Mouse (Mus musculus): ENCODE data around the gene Platr17. TPM values are rescaled to one million over a fixed set of nuclear protein-coding genes. Genes with fewer than 3 reads are reported as not detected.
"Not testable (repeated sequence)": the region's sequence is repeated elsewhere in the genome, so short reads cannot be mapped to it uniquely, and the experiment has no call there.

Gene Platr17
- polyA plus RNA-seq, 1 experiment, result 1.7 TPM

DNA sequence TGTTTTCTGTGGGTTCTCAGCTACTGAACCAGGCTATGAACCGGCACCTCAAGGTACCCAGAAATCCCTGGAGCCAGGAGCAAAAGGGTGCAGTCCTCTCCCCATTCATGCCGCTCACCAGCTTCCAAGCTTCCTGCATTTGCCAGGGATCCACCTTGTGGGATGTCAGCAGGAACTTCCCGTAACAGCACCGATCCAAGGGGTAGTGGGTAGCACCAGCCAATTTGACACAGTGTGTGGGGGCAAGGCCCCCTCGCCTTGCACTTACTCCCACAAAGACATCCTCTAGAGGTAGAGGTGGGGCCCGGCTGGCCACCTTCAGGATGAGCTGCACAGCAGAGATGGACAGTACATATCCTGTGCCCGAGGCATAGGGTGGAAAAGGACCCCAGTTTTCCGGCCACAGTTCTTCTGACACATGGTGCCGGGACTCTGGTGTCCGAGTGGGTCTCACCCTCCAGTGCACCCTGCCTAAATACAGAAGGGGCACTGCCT is 45.2 kb downstream of the Platr17 start:
- Histone ChIP-seq H3K27ac (ENCODE audit: insufficient read depth, low read length) (no peak overlapping the region), H3K4me1 (ENCODE audit: control insufficient read depth, insufficient read depth, low read length) (no peaks in the 10 kb centered on the region; the same call in 1 of the 2 replicates), H3K4me3 (ENCODE audit: insufficient read depth, low read length) (peak overlapping the region; percentile 49)
- no peak for TF ChIP-seq POLR2A (IDR thresholded peaks at IDR 0.05; ENCODE audit: extremely low read depth, insufficient read depth, low read length)

DNA sequence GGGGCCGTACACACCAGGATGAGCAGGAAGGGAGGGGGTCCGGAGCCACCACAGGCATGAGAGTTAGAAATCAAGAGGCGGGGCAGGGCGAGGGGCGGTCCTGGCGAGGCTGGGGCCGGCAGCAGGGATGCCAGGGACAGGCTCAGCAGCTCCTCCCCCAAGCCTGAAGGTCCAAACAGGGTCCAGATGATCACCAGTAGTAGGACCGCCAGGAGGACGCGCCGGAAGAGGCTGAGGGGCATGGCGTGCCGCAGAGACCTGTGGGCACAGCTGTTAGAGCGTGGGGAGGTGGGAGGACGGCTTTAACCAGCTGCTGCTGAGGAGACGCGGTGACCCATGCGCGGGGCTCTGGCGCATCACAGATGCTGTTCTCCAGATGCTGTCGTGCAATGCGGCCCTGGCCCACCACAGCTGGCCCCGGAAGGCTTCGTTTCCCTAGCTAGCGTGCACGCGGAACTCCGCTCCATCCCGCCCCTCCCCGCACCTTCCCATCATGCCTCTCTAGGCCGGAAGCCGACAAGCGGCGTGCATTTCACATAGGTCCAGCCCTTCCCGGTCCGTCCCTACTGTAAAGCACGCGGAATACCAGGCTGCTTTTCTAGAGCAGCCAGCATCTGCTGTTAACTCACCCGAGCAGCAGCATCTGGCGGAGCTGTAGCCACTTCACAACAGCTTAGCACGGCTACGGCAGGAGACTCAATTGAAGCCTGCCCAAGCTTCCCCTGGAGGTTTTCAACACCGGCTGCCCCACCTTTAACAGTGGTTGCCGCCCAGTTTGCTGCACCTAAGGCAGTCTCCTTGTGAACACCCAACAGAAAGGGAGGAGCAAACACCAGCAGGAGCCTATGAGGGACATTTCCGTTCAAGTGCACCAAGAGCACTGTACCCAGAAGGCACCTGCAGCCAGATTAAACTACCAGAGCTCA is 46.3 kb downstream of the Platr17 start, which contains the start of gene B3galt4:
Gene B3galt4 (minus strand): TSS at position 468 of the 926 bp plus-strand sequence.
- Histone ChIP-seq H3K27ac (ENCODE audit: insufficient read depth, low read length) (peak within 1 kb of the TSS; percentile 79), H3K4me3 (ENCODE audit: insufficient read depth, low read length) (peak within 1 kb of the TSS; percentile 49), H3K4me1 (ENCODE audit: control insufficient read depth, insufficient read depth, low read length) (no peaks in the 10 kb centered on the region; the same call in 1 of the 2 replicates)
- TF ChIP-seq POLR2A (IDR thresholded peaks at IDR 0.05; ENCODE audit: extremely low read depth, insufficient read depth, low read length) (peak; percentile 56; the same call in 1 of the 2 replicates), CTCF (IDR thresholded peaks at IDR 0.05; ENCODE audit: extremely low read depth, insufficient read depth, low read length) (no peak)

DNA sequence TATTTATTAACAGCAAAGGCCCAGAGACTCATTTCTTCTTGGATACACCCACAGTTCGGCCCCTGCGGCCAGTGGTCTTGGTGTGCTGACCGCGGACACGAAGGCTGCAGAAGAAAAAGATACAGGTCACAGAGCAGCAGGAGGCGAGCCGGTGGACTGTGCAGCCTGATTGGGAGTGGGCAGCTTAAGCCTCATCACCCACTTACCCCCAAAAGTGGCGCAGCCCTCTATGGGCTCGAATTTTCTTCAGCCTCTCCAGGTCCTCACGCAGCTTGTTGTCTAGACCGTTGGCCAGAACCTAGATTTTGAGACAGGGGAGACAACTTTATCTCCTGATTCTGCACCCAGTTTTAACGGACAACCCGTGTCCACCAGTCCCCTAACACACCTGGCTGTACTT is 47.1 kb downstream of the Platr17 start:
- H3K27ac ChIP-seq (ENCODE audit: insufficient read depth, low read length); H3K4me1 ChIP-seq (ENCODE audit: control insufficient read depth, insufficient read depth, low read length); H3K4me3 ChIP-seq (ENCODE audit: insufficient read depth, low read length): not testable (repeated sequence)

DNA sequence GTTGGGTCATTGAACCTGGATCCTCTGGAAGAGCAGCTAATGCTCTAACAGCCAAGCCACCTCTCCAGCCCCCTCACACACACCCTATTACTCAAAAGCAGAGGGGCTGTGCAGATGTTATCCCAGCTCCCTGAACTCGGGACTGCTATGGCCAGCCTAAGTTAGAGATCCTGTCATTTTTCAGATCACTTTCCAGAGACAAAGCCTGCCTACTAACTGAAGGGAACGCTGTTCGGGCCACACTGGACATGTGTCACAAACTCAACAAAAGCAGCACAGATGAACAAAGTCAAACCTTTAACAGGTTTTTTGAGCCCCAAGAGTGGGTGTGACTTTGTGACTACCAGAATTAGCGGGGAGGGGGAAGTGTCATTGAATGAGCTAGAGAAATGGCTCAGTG is 47.9 kb downstream of the Platr17 start:
- Histone ChIP-seq H3K4me3 (ENCODE audit: insufficient read depth, low read length) (no peak overlapping the region), H3K27ac (ENCODE audit: insufficient read depth, low read length) (no peak overlapping the region), H3K4me1 (ENCODE audit: control insufficient read depth, insufficient read depth, low read length) (no peaks in the 10 kb centered on the region; the same call in none of the 2 replicates)
- TF ChIP-seq CTCF (IDR thresholded peaks at IDR 0.05; ENCODE audit: extremely low read depth, insufficient read depth, low read length), result no peak
- TF ChIP-seq POLR2A (IDR thresholded peaks at IDR 0.05; ENCODE audit: extremely low read depth, insufficient read depth, low read length), result no peak

DNA sequence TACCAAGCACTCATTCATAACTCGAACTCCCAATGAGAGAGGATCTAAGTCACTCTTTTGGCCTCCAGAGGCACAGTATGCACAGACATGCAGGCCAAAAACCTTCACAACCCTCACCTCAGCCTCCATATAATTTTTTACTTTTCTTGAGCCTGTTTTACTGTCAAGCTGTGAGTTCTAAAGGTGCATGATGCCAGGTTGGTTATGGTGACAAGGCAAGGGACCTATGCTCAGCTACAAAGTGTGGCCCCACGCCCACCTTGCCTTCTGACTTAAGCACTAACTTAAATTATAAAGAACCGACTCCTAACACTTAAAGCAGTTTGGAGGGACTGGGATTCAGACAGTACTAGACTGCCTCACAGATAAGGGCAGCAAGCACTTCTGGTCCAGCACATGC is 48.4 kb downstream of the Platr17 start:
- Histone ChIP-seq H3K27ac (ENCODE audit: insufficient read depth, low read length) (no peak overlapping the region), H3K4me1 (ENCODE audit: control insufficient read depth, insufficient read depth, low read length) (no peaks in the 10 kb centered on the region; the same call in none of the 2 replicates), H3K4me3 (ENCODE audit: insufficient read depth, low read length) (no peak overlapping the region)
- TF ChIP-seq POLR2A (IDR thresholded peaks at IDR 0.05; ENCODE audit: extremely low read depth, insufficient read depth, low read length) (no peak), CTCF (IDR thresholded peaks at IDR 0.05; ENCODE audit: extremely low read depth, insufficient read depth, low read length) (no peak)

DNA sequence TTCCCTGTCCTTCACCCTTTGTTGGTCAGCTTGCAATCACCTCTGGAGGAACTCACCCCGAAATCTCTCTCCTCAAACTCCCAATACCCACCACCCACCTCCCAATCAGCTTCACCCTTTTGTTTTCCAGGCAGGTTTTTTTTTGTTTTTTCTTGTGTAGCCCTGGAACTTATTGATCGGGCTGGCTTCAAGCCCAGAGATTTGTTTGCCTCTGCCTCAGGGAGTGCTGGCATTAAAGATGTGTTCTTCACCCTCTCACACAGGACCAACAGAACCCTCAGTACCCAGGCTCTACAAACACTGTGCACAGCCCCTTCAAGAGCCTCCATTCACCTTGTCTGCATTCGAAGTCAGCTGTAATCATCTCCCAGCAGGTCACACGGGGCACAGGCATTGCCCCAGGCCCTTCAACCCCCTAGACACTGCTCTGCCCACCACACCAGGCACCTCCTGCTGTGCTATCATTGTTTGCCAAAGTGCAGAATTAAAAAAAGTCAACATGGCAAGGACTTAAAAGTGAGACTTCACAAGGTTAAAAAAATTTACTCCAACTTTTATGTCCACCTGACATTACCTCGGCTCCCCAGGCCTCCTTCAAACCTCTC is 49.1 kb downstream of the Platr17 start:
- Histone ChIP-seq H3K4me3 (ENCODE audit: insufficient read depth, low read length) (peak overlapping the region; percentile 80; the same call in 1 of the 2 replicates), H3K4me1 (ENCODE audit: control insufficient read depth, insufficient read depth, low read length) (no peaks in the 10 kb centered on the region; the same call in 1 of the 2 replicates), H3K27ac (ENCODE audit: insufficient read depth, low read length) (no peak overlapping the region)
- TF ChIP-seq CTCF (IDR thresholded peaks at IDR 0.05; ENCODE audit: extremely low read depth, insufficient read depth, low read length), result no peak
- TF ChIP-seq POLR2A (IDR thresholded peaks at IDR 0.05; ENCODE audit: extremely low read depth, insufficient read depth, low read length), result no peak

DNA sequence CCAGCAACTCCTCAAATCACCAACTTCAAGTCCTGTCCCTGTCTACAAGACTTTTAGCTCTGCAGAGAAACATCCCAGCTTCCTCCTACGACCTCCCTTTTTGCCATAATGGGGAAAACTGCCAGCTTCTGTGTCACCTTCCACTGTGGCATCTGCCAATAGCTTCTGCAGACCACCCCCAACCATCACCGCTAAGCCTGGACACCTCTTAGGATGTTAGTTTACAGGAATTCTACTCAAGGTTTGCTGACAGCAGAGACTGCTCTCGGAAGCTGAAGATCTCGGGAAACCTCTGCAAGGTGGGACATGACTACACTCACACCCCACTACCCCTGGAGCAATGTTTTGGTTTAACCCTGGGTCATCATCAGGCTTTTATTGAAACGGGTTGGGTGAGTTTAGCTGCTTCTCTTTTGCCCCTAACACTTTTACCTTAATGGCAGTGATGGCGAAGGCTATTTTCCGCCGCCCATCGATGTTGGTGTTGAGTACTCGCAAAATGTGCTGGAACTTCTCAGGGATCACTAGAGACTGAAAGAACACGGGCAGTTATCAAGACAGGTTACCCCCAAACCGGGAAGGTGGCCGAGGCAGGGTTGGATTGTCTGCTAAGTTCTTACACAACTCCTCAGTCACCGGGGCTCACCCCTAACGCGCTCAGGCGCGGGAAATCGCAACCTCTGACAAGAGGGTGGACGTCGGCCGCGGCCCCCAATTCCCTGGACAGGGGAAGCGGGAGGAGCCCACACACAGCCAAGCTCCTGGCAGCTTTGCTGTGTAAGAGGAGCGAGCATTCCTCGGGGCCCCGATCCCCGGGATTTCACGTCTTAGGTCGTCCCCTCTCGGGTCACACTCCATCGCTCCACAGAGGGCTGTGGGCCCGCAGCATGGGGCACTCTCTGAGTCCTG is 50.0 kb downstream of the Platr17 start:
- peak overlapping the region; percentile 80 for H3K4me3 ChIP-seq (ENCODE audit: insufficient read depth, low read length)
- H3K4me1 ChIP-seq (ENCODE audit: control insufficient read depth, insufficient read depth, low read length), result no peaks in the 10 kb centered on the region; the same call in 1 of the 2 replicates
- TF ChIP-seq CTCF (IDR thresholded peaks at IDR 0.05; ENCODE audit: extremely low read depth, insufficient read depth, low read length) (no peak), POLR2A (IDR thresholded peaks at IDR 0.05; ENCODE audit: extremely low read depth, insufficient read depth, low read length) (0 out of 2 replicates have a peak, but pooled peaks have one; percentile 24)
- peak overlapping the region; percentile 17; the same call in 1 of the 2 replicates for H3K27ac ChIP-seq (ENCODE audit: insufficient read depth, low read length)

DNA sequence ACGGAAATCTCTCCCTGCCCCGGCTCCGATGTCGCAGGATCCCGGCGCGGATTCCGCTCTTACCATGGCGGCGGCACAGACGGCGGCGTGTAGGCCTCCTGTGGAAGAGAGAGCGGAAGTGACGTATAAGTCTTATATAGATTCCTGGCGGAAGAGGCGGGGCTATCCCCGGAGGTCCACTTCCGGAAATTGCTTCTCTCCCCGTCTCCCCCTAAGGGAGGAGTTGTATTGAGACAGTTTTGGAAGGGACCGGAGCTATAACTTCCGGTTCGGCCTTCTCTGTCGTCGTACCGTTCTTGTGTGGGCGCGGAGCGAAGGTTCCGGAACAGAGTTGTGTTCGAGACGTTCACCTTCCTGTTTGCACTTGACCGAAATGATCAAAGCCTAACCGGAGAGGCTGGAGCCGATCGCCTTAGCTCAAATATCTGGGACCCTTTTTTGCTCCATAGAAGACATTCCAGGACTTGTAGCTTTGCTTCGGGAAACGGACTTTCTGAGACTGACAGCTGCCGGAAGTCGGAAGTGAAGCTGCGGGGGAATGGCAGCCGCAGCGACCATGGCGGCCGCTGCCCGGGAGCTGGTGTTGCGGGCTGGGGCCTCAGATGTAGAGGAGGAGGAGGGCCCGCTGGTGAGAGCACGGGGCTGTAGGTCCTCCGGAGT is 50.8 kb downstream of the Platr17 start, which contains the start of the genes Vps52 and Rps18:
Gene Vps52 (plus strand): TSS at position 258 of the 660 bp plus-strand sequence.
Gene Rps18 (minus strand): TSS at position 447 of the 660 bp plus-strand sequence.
- Histone ChIP-seq H3K4me3 (ENCODE audit: insufficient read depth, low read length) (peak within 1 kb of the TSS; percentile 80), H3K27ac (ENCODE audit: insufficient read depth, low read length) (peak within 1 kb of the TSS; percentile 68), H3K4me1 (ENCODE audit: control insufficient read depth, insufficient read depth, low read length) (no peaks in the 10 kb centered on the region; the same call in 1 of the 2 replicates)
- no peak for TF ChIP-seq CTCF (IDR thresholded peaks at IDR 0.05; ENCODE audit: extremely low read depth, insufficient read depth, low read length)
- TF ChIP-seq POLR2A (IDR thresholded peaks at IDR 0.05; ENCODE audit: extremely low read depth, insufficient read depth, low read length), result peak; percentile 89

Other genes with a start within 250 kb of the Platr17 start
- 146 and 158 TPM in 2 replicates for gene Hnrnpm, start 218.3 kb upstream of the Platr17 start, polyA plus RNA-seq (2012; rRNA removed)
- 127 and 137 TPM in 2 replicates for gene March2, start 186.5 kb upstream of the Platr17 start, polyA plus RNA-seq (2012; rRNA removed)
- 470 and 487 TPM in 2 replicates for gene Rab11b, start 144.6 kb upstream of the Platr17 start, polyA plus RNA-seq (2012; rRNA removed)
- 2.4 and 2.9 TPM in 2 replicates for gene Angptl4, start 123.3 kb upstream of the Platr17 start, polyA plus RNA-seq (2012; rRNA removed)
- gene Kank3, start 94.6 kb upstream of the Platr17 start, polyA plus RNA-seq (2012; rRNA removed), result 59.0 and 69.7 TPM in 2 replicates
- gene Rps28, start 80.6 kb upstream of the Platr17 start, polyA plus RNA-seq (2012; rRNA removed), result 587 and 641 TPM in 2 replicates
- 304 and 328 TPM in 2 replicates for gene Ndufa7, start 80.6 kb upstream of the Platr17 start, polyA plus RNA-seq (2012; rRNA removed)
- 30.0 and 33.0 TPM in 2 replicates for gene Cd320, start 62.0 kb upstream of the Platr17 start, polyA plus RNA-seq (2012; rRNA removed)
- not detected in 2 replicates for gene Gm7029, start 31.3 kb upstream of the Platr17 start, polyA plus RNA-seq (2012; rRNA removed)
- gene Kifc1, start 14.5 kb upstream of the Platr17 start, polyA plus RNA-seq (2012; rRNA removed), result 2.0 and 2.3 TPM in 2 replicates
- gene Daxx, start 4.3 kb downstream of the Platr17 start, polyA plus RNA-seq (2012; rRNA removed), result 27.2 and 27.4 TPM in 2 replicates
- 22.1 and 22.3 TPM in 2 replicates for gene Tapbp, start 10.8 kb downstream of the Platr17 start, polyA plus RNA-seq (2012; rRNA removed)
- gene Zbtb22, start 10.8 kb downstream of the Platr17 start, polyA plus RNA-seq (2012; rRNA removed), result 31.9 and 33.5 TPM in 2 replicates
- 164 and 177 TPM in 2 replicates for gene Rgl2, start 24.4 kb downstream of the Platr17 start, polyA plus RNA-seq (2012; rRNA removed)
- 113 and 116 TPM in 2 replicates for gene Pfdn6, start 35.2 kb downstream of the Platr17 start, polyA plus RNA-seq (2012; rRNA removed)
- 13.5 TPM in 2 replicates for gene Wdr46, start 35.5 kb downstream of the Platr17 start, polyA plus RNA-seq (2012; rRNA removed)
- 7.0 and 7.8 TPM in 2 replicates for gene B3galt4, start 46.4 kb downstream of the Platr17 start, polyA plus RNA-seq (2012; rRNA removed)
- gene Vps52, start 50.7 kb downstream of the Platr17 start, polyA plus RNA-seq (2012; rRNA removed), result 79.3 and 82.2 TPM in 2 replicates
- 410 and 435 TPM in 2 replicates for gene Rps18, start 50.9 kb downstream of the Platr17 start, polyA plus RNA-seq (2012; rRNA removed)
- gene H2-K1, start 95.2 kb downstream of the Platr17 start, polyA plus RNA-seq (2012; rRNA removed), result 72.2 and 79.0 TPM in 2 replicates
- 73.1 and 73.2 TPM in 2 replicates for gene Ring1, start 119.5 kb downstream of the Platr17 start, polyA plus RNA-seq (2012; rRNA removed)
- gene H2-Ke6, start 122.9 kb downstream of the Platr17 start, polyA plus RNA-seq (2012; rRNA removed), result 59.6 and 61.7 TPM in 2 replicates
- 92.7 and 103 TPM in 2 replicates for gene Slc39a7, start 126.5 kb downstream of the Platr17 start, polyA plus RNA-seq (2012; rRNA removed)
- gene Rxrb, start 126.7 kb downstream of the Platr17 start, polyA plus RNA-seq (2012; rRNA removed), result 78.5 and 81.5 TPM in 2 replicates
- gene Col11a2, start 134.3 kb downstream of the Platr17 start, polyA plus RNA-seq (2012; rRNA removed), result 9.3 and 12.1 TPM in 2 replicates
- gene H2-Oa, start 187.2 kb downstream of the Platr17 start, polyA plus RNA-seq (2012; rRNA removed), result 1.4 and 1.7 TPM in 2 replicates
- 27.3 and 29.4 TPM in 2 replicates for gene H2-DMa, start 214.4 kb downstream of the Platr17 start, polyA plus RNA-seq (2012; rRNA removed)
- gene Brd2, start 217.5 kb downstream of the Platr17 start, polyA plus RNA-seq (2012; rRNA removed), result 181 and 184 TPM in 2 replicates
- 0.79 and 0.84 TPM in 2 replicates for gene H2-DMb2, start 238.2 kb downstream of the Platr17 start, polyA plus RNA-seq (2012; rRNA removed)
- gene H2-DMb1, start 247.9 kb downstream of the Platr17 start, polyA plus RNA-seq (2012; rRNA removed), result 3.6 and 4.5 TPM in 2 replicates